Mouse (Mus musculus) cerebellum, adult 11 months (tissue): ENCODE results near the gene Slc25a34.

Experiments used
- DNase-seq: peaks from one replicate; pipeline ENCODE4 v3.0.0; 2022

The Slc25a34 gene

GRCm38 (mm10) chr4:141623666-141624065, at the start of gene Slc25a34:
Gene Slc25a34 (minus strand): TSS chr4:141623821.
- no peak for DNase-seq

- no peak for DNase-seq
Measured at GRCm38 (mm10) chr4:141672325-141672724, 48.7 kb upstream of the Slc25a34 start.

- no peak for DNase-seq
Measured at GRCm38 (mm10) chr4:141671389-141671788, 47.8 kb upstream of the Slc25a34 start.

- no peak for DNase-seq
Measured at GRCm38 (mm10) chr4:141669898-141670712, 46.5 kb upstream of the Slc25a34 start.

- DNase-seq = no peak
Measured at GRCm38 (mm10) chr4:141664799-141665198, 41.2 kb upstream of the Slc25a34 start, which contains the start of gene Plekhm2. Gene Plekhm2 (minus strand): TSS chr4:141664899.

- peak; percentile 71 for DNase-seq
Measured at GRCm38 (mm10) chr4:141664011-141664745, 40.6 kb upstream of the Slc25a34 start.

- peak; percentile 22 for DNase-seq
Measured at GRCm38 (mm10) chr4:141663122-141663931, 39.7 kb upstream of the Slc25a34 start.

GRCm38 (mm10) chr4:141660884-141661283, 37.3 kb upstream of the Slc25a34 start:
- DNase-seq = no peak

GRCm38 (mm10) chr4:141659739-141660138, 36.1 kb upstream of the Slc25a34 start:
- DNase-seq = no peak

- no peak for DNase-seq
Measured at GRCm38 (mm10) chr4:141658846-141659484, 35.3 kb upstream of the Slc25a34 start.

GRCm38 (mm10) chr4:141656932-141657331, 33.3 kb upstream of the Slc25a34 start:
- no peak for DNase-seq

- DNase-seq = peak; percentile 54
Measured at GRCm38 (mm10) chr4:141655908-141656608, 32.4 kb upstream of the Slc25a34 start.

GRCm38 (mm10) chr4:141654509-141654908, 30.9 kb upstream of the Slc25a34 start:
- no peak for DNase-seq

- no peak for DNase-seq
Measured at GRCm38 (mm10) chr4:141653813-141654212, 30.2 kb upstream of the Slc25a34 start.

GRCm38 (mm10) chr4:141653044-141653443, 29.4 kb upstream of the Slc25a34 start:
- no peak for DNase-seq

- no peak for DNase-seq
Measured at GRCm38 (mm10) chr4:141651944-141652343, 28.3 kb upstream of the Slc25a34 start.

- no peak for DNase-seq
Measured at GRCm38 (mm10) chr4:141651286-141651685, 27.7 kb upstream of the Slc25a34 start.

- no peak for DNase-seq
Measured at GRCm38 (mm10) chr4:141649244-141649643, 25.6 kb upstream of the Slc25a34 start.

GRCm38 (mm10) chr4:141648262-141648661, 24.6 kb upstream of the Slc25a34 start:
- no peak for DNase-seq

- DNase-seq = no peak
Measured at GRCm38 (mm10) chr4:141647187-141647586, 23.6 kb upstream of the Slc25a34 start.

- DNase-seq = no peak
Measured at GRCm38 (mm10) chr4:141645988-141646387, 22.4 kb upstream of the Slc25a34 start.
